17 mouse cellular contexts compared by ENCODE assay signal in the genomic region with DNA sequence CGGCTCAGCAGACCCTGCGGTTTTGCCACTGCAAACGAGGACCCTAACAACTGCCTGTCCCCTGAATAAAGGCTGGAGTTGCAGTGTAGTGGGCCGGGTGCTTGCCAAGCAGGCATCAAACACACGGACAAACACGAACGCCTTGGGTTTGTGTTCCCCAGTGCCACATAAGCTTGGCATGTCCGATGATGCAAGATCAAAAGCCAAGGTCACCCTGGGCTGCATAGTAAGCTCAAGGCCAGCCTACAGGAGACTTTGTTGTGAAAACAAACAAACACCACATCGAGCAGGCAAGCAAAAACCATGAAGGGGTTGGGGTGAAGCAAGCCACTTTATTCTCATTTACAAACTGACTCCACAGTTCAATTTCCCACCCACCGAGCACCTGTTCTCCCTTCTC. TPM values are rescaled to one million over a fixed set of nuclear protein-coding genes. Genes with fewer than 3 reads are reported as not detected.
DNase-seq lines count a peak whose midpoint lies in the region; ATAC-seq and TF ChIP-seq lines count a peak whose summit lies in the region.
"Had no signal": no experiment of that assay in that cellular context is flagged by ENCODE, and none has a peak within 500 bp of the region (broad histone marks: within the 10 kb centered on the region; RNA-seq: fewer than 3 reads in every experiment).

No protein-coding gene starts in this region.

- DNase-seq in heart, adult 18-20 months, result no peak
- peak; percentile 13 for DNase-seq in kidney, adult 2 months
- no peak for DNase-seq in kidney, adult 9 months
- DNase-seq in ES-E14 (ENCODE audit: low read depth, low spot score), result no peak
- no peak for DNase-seq in cerebellum, postnatal 14 days
- DNase-seq: gastrocnemius, postnatal 14 days; heart, postnatal 14 days; kidney, postnatal 10 days; lung, adult 2 months; right cerebral cortex, postnatal 4 days; thymus, adult 18-20 months had no signal

- in situ Hi-C loops in ES-E14 (cut with MboI; ENCODE audit: low sequenced_read_pairs in 2 of 2, unreplicated experiment in 2 of 2), result loop anchor here in 1 of 2 experiments (10.0 kb wide), 1 partner anchor 354 kb away; no protein-coding TSS in a partner anchor

- H3K36me3 ChIP-seq in heart, embryonic 12.5 days, result no peaks in the 10 kb centered on the region
- H3K36me3 ChIP-seq in kidney, adult 2 months (ENCODE audit: control insufficient read depth, insufficient read depth, low read length), result no peaks in the 10 kb centered on the region
- H3K36me3 ChIP-seq in ES-E14 (ENCODE audit: control insufficient read depth, insufficient read depth, low read length, poor library complexity, severe bottlenecking), result no peaks in the 10 kb centered on the region
- no peaks in the 10 kb centered on the region for H3K36me3 ChIP-seq in forebrain, embryonic 12.5 days (replicated peaks)
- H3K36me3 ChIP-seq: embryonic facial prominence, embryonic 13.5 days; limb, embryonic 13.5 days; neural tube, embryonic 12.5 days had no signal

- H3K4me3 ChIP-seq in heart, embryonic 12.5 days, result no peak overlapping the region
- no peak overlapping the region for H3K4me3 ChIP-seq in kidney, adult 2 months (ENCODE audit: insufficient read depth, low read depth, low read length)
- H3K4me3 ChIP-seq in ES-E14 (ENCODE audit: insufficient read depth in 1 of 2, low read depth in 1 of 2, low read length in 2 of 2, poor library complexity in 1 of 2, severe bottlenecking in 1 of 2), result no peak overlapping the region
- no peak overlapping the region for H3K4me3 ChIP-seq in forebrain, embryonic 12.5 days (replicated peaks)
- H3K4me3 ChIP-seq: embryonic facial prominence, embryonic 13.5 days; limb, embryonic 13.5 days; neural tube, embryonic 12.5 days had no signal

- H3K4me2 ChIP-seq in heart, embryonic 12.5 days, result no peak overlapping the region
- H3K4me2 ChIP-seq in forebrain, embryonic 12.5 days, result no peak overlapping the region
- H3K4me2 ChIP-seq: embryonic facial prominence, embryonic 13.5 days; limb, embryonic 13.5 days; neural tube, embryonic 12.5 days had no signal

- peaks cover 76% of the 10 kb centered on the region for H3K4me1 ChIP-seq in heart, embryonic 12.5 days (replicated peaks)
- no peaks in the 10 kb centered on the region for H3K4me1 ChIP-seq in kidney, adult 2 months (ENCODE audit: control insufficient read depth, insufficient read depth, low read length)
- H3K4me1 ChIP-seq in ES-E14 (ENCODE audit: control insufficient read depth in 2 of 2, insufficient read depth in 2 of 2, low read length in 2 of 2, poor library complexity in 1 of 2), result peaks cover 20 to 61% of the 10 kb centered on the region in 2 experiments
- H3K4me1 ChIP-seq in forebrain, embryonic 12.5 days, result peaks cover 76% of the 10 kb centered on the region

- TF ChIP-seq CTCF in kidney, adult 2 months (conservative IDR thresholded peaks at IDR 0.05; ENCODE audit: insufficient read depth, insufficient read length, low read depth, low read length), result no peak

- peak overlapping the region; percentile 49; the same call in 1 of the 2 replicates for H3K27ac ChIP-seq in heart, embryonic 12.5 days (ENCODE audit: poor library complexity, severe bottlenecking)
- H3K27ac ChIP-seq in kidney, adult 2 months (ENCODE audit: insufficient read depth, low read depth, low read length), result no peak overlapping the region
- H3K27ac ChIP-seq in ES-E14 (ENCODE audit: insufficient read depth, low read depth, low read length, poor library complexity, severe bottlenecking), result 0 out of 2 replicates have a peak overlapping the region, but pooled peaks have one; percentile 15
- peak overlapping the region; percentile 92 for H3K27ac ChIP-seq in forebrain, embryonic 12.5 days
- H3K27ac ChIP-seq: embryonic facial prominence, embryonic 13.5 days; limb, embryonic 13.5 days; neural tube, embryonic 12.5 days had no signal

- H3K9ac ChIP-seq in heart, embryonic 12.5 days, result 0 out of 2 replicates have a peak overlapping the region, but pooled peaks have one; percentile 18
- H3K9ac ChIP-seq in ES-E14 (ENCODE audit: insufficient read depth, low read depth, low read length, poor library complexity, severe bottlenecking), result no peak overlapping the region
- no peak overlapping the region for H3K9ac ChIP-seq in forebrain, embryonic 12.5 days
- H3K9ac ChIP-seq: embryonic facial prominence, embryonic 13.5 days; limb, embryonic 13.5 days; neural tube, embryonic 12.5 days had no signal

- 41% methylated on average over 10 of the region's 10 CpGs for WGBS in heart, embryonic 12.5 days
- 68% methylated on average over 10 of the region's 10 CpGs for WGBS in kidney, adult 2 months
- 41% methylated on average over 10 of the region's 10 CpGs for WGBS in forebrain, embryonic 12.5 days

- H3K27me3 ChIP-seq in heart, embryonic 12.5 days (replicated peaks), result peaks cover 23% of the 10 kb centered on the region
- H3K27me3 ChIP-seq in kidney, adult 2 months (replicated peaks; ENCODE audit: control insufficient read depth, insufficient read depth, low read length), result no peaks in the 10 kb centered on the region
- H3K27me3 ChIP-seq in forebrain, embryonic 12.5 days, result peaks cover 42% of the 10 kb centered on the region

- no peak for TF ChIP-seq POLR2A in kidney, adult 2 months (IDR thresholded peaks at IDR 0.05; ENCODE audit: low read depth, low read length)

- ATAC-seq in heart, embryonic 12.5 days (ENCODE audit: insufficient number of reproducible peaks, low FRiP score), result no peak
- no peak for ATAC-seq in forebrain, embryonic 12.5 days (ENCODE audit: low FRiP score)
- ATAC-seq in megakaryocyte-erythroid progenitor cell, adult 5-6 weeks (replicated peaks; ENCODE audit: low FRiP score, low TSS enrichment, poor library complexity, severe bottlenecking), result no peak

- H3K9me3 ChIP-seq in heart, embryonic 12.5 days (replicated peaks), result no peaks in the 10 kb centered on the region
- H3K9me3 ChIP-seq in ES-E14 (ENCODE audit: control insufficient read depth, insufficient read depth, low read depth, low read length), result no peaks in the 10 kb centered on the region
- H3K9me3 ChIP-seq in forebrain, embryonic 12.5 days, result no peaks in the 10 kb centered on the region
- H3K9me3 ChIP-seq: embryonic facial prominence, embryonic 13.5 days; limb, embryonic 13.5 days; neural tube, embryonic 12.5 days had no signal

TF ChIP-seq in ES-E14, 5 proteins besides CTCF, POLR2A, EP300 and RAD21:
- TF ChIP-seq ZC3H11A (IDR thresholded peaks at IDR 0.05; ENCODE audit: borderline replicate concordance, low read depth, low read length) (no peak), MAFK (IDR thresholded peaks at IDR 0.05; ENCODE audit: insufficient read depth, low read depth, low read length) (no peak), CHD2 (IDR thresholded peaks at IDR 0.05; ENCODE audit: low read depth, low read length) (no peak), HCFC1 (IDR thresholded peaks at IDR 0.05; ENCODE audit: borderline replicate concordance, insufficient read depth, low read length) (no peak)

RNA-seq across cellular contexts. Expression of gene Aldh1b1, which starts 29.7 kb away (rescaled TPM):
- polyA plus RNA-seq in heart, embryonic 12.5 days (2016; fragmentation: Nextera tagmentation; extraction: Ambion mirVana), result 104 and 107 TPM in 2 replicates
- total RNA-seq in heart, adult 18-20 months (2021), result 10 to 100 TPM; 12.6 to 14.6 TPM
- 4.2 and 5.8 TPM in 2 replicates for polyA plus RNA-seq in kidney, adult 2 months (2012; rRNA removed)
- 3.6 and 4.0 TPM in 2 replicates for total RNA-seq in ES-E14 (2012; rRNA removed)
- 9.7 and 11.3 TPM in 2 replicates for polyA plus RNA-seq in forebrain, embryonic 12.5 days (2016; fragmentation: Nextera tagmentation; extraction: Ambion mirVana)
- not detected in 2 replicates for total RNA-seq in megakaryocyte-erythroid progenitor cell, adult 5-6 weeks (2014; fragmentation: Nextera tagmentation)
- 0.75 and 3.8 TPM in 2 replicates for total RNA-seq in megakaryocyte-erythroid progenitor cell, adult 5-6 weeks (2017)

RNA-seq across cellular contexts. Expression of gene Igfbpl1, which starts 57.6 kb away (rescaled TPM):
- 6.1 and 7.0 TPM in 2 replicates for polyA plus RNA-seq in heart, embryonic 12.5 days (2016; fragmentation: Nextera tagmentation; extraction: Ambion mirVana)
- total RNA-seq in heart, adult 18-20 months (2021), result under 1 TPM; 0.23 to 0.30 TPM
- not detected in 2 replicates for polyA plus RNA-seq in kidney, adult 2 months (2012; rRNA removed)
- total RNA-seq in ES-E14 (2012; rRNA removed), result 4.1 and 6.8 TPM in 2 replicates
- 55.9 and 74.5 TPM in 2 replicates for polyA plus RNA-seq in forebrain, embryonic 12.5 days (2016; fragmentation: Nextera tagmentation; extraction: Ambion mirVana)
- not detected in 2 replicates for total RNA-seq in megakaryocyte-erythroid progenitor cell, adult 5-6 weeks (2014; fragmentation: Nextera tagmentation)
- not detected in 2 replicates for total RNA-seq in megakaryocyte-erythroid progenitor cell, adult 5-6 weeks (2017)
- total RNA-seq: gastrocnemius, postnatal 14 days had no signal
